Mouse (Mus musculus) neural tube, embryonic 12.5 days (tissue): ENCODE results near the gene Id1. TPM values are rescaled to one million over a fixed set of nuclear protein-coding genes. Genes with fewer than 3 reads are reported as not detected.

Experiments used
- ATAC-seq: fragments of 200-750 bp; cut with Nextera tagmentation; 2 replicates; pipeline ENCODE4 v1.8.0; 2017; ENCODE audit warnings: low read depth, mild to moderate bottlenecking, moderate TSS enrichment, moderate library complexity; ENCODE audit not compliant: low FRiP score
- H3K27ac ChIP-seq: fragments of 300-500 bp; sonication (generic); 2 replicates; pipeline ENCODE4 v1.5.1; 2016
- H3K27me3 ChIP-seq: fragments of 300-500 bp; sonication (generic); replicated peaks from 2 replicates; pipeline ENCODE4 v1.6.1; 2016; ENCODE audit warnings: mild to moderate bottlenecking
- H3K36me3 ChIP-seq: fragments of 300-500 bp; sonication (generic); 2 replicates; pipeline ENCODE4 v1.6.1; 2016; ENCODE audit warnings: mild to moderate bottlenecking
- H3K4me1 ChIP-seq: fragments of 300-500 bp; sonication (generic); 2 replicates; pipeline ENCODE4 v1.6.1; 2016
- H3K4me2 ChIP-seq: fragments of 300-500 bp; sonication (generic); replicated peaks from 2 replicates; pipeline ENCODE4 v1.6.1; 2016; ENCODE audit warnings: mild to moderate bottlenecking
- H3K4me3 ChIP-seq: fragments of 300-500 bp; sonication (generic); 2 replicates; pipeline ENCODE4 v1.5.1; 2016
- H3K9ac ChIP-seq: fragments of 300-500 bp; sonication (generic); 2 replicates; pipeline ENCODE4 v1.6.1; 2016; ENCODE audit warnings: mild to moderate bottlenecking
- H3K9me3 ChIP-seq: fragments of 300-500 bp; sonication (generic); 2 replicates; pipeline ENCODE4 v1.6.1; 2016; ENCODE audit warnings: mild to moderate bottlenecking
- WGBS: fragments of 180-500 bp; shearing (Covaris S2); methylation state at CpG from one replicate; pipeline ENCODE4 v1.1.7; 2016; 5-methylcytosine and 5-hydroxymethylcytosine counted together
- polyA plus RNA-seq: library from polyadenylated mRNA; unstranded; fragments of >200 nt; fragmentation: Nextera tagmentation; extraction: Ambion mirVana; gene quantifications from 2 replicates; pipeline ENCODE4 v1.2.1, GENCODE M21; 2016

Gene Id1
- 103 and 107 TPM in 2 replicates for polyA plus RNA-seq

DNA sequence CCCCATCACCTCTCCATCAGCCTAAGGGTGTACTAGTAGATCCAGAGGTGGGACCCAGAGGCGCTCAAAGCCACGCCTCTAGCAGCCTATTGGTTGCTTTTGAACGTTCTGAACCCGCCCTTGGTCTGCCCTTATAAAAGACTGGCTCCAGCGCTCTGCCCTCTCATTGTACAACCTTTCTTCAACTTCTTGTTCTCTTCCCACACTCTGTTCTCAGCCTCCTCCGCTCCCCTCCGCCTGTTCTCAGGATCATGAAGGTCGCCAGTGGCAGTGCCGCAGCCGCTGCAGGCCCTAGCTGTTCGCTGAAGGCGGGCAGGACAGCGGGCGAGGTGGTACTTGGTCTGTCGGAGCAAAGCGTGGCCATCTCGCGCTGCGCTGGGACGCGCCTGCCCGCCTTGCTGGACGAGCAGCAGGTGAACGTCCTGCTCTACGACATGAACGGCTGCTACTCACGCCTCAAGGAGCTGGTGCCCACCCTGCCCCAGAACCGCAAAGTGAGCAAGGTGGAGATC is at the start of gene Id1:
Gene Id1, plus strand, starts transcription at position 162 of the 512 bp plus-strand sequence.
- Histone ChIP-seq H3K9ac (peak within 1 kb of the TSS; percentile 87), H3K4me2 (peak within 1 kb of the TSS; percentile 92), H3K27ac (peak within 1 kb of the TSS; percentile 64; the same call in 1 of the 2 replicates), H3K4me3 (peak within 1 kb of the TSS; percentile 68), H3K36me3 (no peaks in the 10 kb centered on the region), H3K4me1 (peaks cover 56% of the 10 kb centered on the region), H3K27me3 (no peaks in the 10 kb centered on the region), H3K9me3 (no peaks in the 10 kb centered on the region)
- ATAC-seq, result peak; percentile 66
- WGBS, result under 1% methylated on average over 28 of the region's 28 CpGs

DNA sequence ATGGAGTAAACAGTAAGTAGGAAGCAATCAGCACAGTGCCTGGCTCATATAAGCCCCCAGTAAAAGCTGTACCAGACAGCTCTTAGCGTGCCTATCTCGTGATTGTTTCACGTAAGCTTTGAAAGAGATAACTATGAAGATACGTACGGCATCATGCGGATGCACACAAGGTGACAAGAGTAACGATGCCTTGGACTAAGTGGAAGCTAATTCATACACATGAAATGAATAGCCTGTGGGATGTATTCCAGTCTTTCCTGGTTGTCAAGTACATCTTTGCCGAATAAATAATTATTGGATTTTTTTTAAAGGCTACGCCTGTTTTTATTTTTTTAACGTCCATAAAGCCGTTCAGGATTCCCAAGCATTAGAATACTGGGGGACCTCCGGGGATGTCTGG is 49.7 kb upstream of the Id1 start:
- H3K27ac ChIP-seq, result no peak overlapping the region
- peaks cover 9% of the 10 kb centered on the region; the same call in 1 of the 2 replicates for H3K4me1 ChIP-seq
- H3K9me3 ChIP-seq, result no peaks in the 10 kb centered on the region
- H3K9ac ChIP-seq, result 0 out of 2 replicates have a peak overlapping the region, but pooled peaks have one; percentile 39
- peak overlapping the region; percentile 40 for H3K4me2 ChIP-seq
- 61% methylated on average over 12 of the region's 12 CpGs for WGBS
- ATAC-seq, result peak; percentile 22; the same call in 1 of the 2 replicates
- H3K4me3 ChIP-seq, result 0 out of 2 replicates have a peak overlapping the region, but pooled peaks have one; percentile 40
- no peaks in the 10 kb centered on the region for H3K27me3 ChIP-seq
- H3K36me3 ChIP-seq, result peaks cover 96% of the 10 kb centered on the region

DNA sequence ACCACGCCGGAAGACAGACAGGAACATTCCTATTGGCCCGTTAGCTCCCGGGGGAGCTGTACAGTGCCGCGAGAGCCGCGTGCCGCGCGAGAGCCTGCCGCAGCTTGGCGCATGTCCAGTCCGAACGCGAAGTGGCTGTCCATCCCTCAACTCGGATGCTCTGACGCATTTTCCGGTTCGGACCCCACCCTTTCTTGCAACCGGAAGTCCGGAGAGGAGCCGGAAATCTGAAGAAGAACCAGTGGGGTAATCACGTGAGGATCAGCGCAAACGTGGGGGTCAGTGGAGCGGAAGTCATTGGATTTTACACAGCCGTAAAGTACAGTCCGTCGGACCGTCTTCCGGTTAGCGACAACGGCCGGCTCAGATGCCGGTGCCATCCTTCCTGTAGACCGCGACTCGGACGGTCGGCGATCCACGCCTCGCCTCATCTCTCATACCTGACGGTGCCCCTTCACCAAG is 49.2 kb upstream of the Id1 start, which contains the start of gene Mcts2:
Gene Mcts2, plus strand, starts transcription at position 230 of the 462 bp plus-strand sequence.
- Histone ChIP-seq H3K4me2 (peak within 1 kb of the TSS; percentile 66), H3K9me3 (no peaks in the 10 kb centered on the region), H3K9ac (peak within 1 kb of the TSS; percentile 61), H3K4me3 (peak within 1 kb of the TSS; percentile 40), H3K4me1 (peaks cover 9% of the 10 kb centered on the region; the same call in 1 of the 2 replicates), H3K36me3 (peaks cover 91% of the 10 kb centered on the region), H3K27ac (no peak within 1 kb of the TSS), H3K27me3 (no peaks in the 10 kb centered on the region)
- ATAC-seq, result peak; percentile 96
- 52% methylated on average over 45 of the region's 45 CpGs for WGBS

- no peak for ATAC-seq
- Histone ChIP-seq H3K9ac (no peak overlapping the region), H3K4me1 (peaks cover 15% of the 10 kb centered on the region), H3K27ac (no peak overlapping the region), H3K4me2 (no peak overlapping the region), H3K36me3 (peaks cover 63% of the 10 kb centered on the region), H3K9me3 (no peaks in the 10 kb centered on the region), H3K4me3 (no peak overlapping the region), H3K27me3 (no peaks in the 10 kb centered on the region)
- WGBS, result 81% methylated on average over 7 of the region's 7 CpGs
Observed at GRCm38 (mm10) chr2:152691564-152692217, 44.4 kb upstream of the Id1 start.

GRCm38 (mm10) chr2:152693233-152693632 is 42.8 kb upstream of the Id1 start:
- Histone ChIP-seq H3K27ac (no peak overlapping the region), H3K9me3 (no peaks in the 10 kb centered on the region), H3K4me1 (peaks cover 10% of the 10 kb centered on the region), H3K27me3 (no peaks in the 10 kb centered on the region), H3K9ac (0 out of 2 replicates have a peak overlapping the region, but pooled peaks have one; percentile 13), H3K4me2 (peak overlapping the region; percentile 49), H3K36me3 (peaks cover 56% of the 10 kb centered on the region), H3K4me3 (no peak overlapping the region)
- WGBS, result 24% methylated on average over 9 of the region's 9 CpGs
- ATAC-seq, result no peak; the same call in 1 of the 2 replicates

DNA sequence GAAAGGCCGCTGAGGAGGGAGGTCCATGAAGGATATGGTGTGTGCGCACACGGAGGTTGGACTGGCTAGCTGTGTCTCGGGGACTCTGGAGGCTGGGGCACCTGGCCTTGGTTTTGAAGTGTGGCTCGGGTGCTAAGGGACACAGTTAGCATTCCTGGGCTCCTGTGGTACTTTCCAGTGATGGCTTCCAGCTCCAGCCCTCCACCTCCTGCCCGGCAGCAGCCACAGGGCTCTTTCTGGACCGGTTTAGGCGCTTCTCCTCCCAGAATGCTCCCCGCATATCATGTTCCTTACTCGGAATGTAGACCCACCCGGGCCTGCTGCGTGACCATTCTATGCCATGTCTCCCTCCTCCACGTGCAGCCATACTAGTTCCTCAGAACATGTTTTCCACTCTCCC is 42.3 kb upstream of the Id1 start:
- WGBS, result 94% methylated on average over 13 of the region's 13 CpGs
- Histone ChIP-seq H3K4me2 (peak overlapping the region; percentile 49), H3K36me3 (peaks cover 56% of the 10 kb centered on the region), H3K9me3 (no peaks in the 10 kb centered on the region), H3K4me1 (peaks cover 7% of the 10 kb centered on the region), H3K9ac (peak overlapping the region; percentile 13; the same call in 1 of the 2 replicates), H3K4me3 (no peak overlapping the region), H3K27ac (no peak overlapping the region), H3K27me3 (no peaks in the 10 kb centered on the region)
- ATAC-seq, result no peak

DNA sequence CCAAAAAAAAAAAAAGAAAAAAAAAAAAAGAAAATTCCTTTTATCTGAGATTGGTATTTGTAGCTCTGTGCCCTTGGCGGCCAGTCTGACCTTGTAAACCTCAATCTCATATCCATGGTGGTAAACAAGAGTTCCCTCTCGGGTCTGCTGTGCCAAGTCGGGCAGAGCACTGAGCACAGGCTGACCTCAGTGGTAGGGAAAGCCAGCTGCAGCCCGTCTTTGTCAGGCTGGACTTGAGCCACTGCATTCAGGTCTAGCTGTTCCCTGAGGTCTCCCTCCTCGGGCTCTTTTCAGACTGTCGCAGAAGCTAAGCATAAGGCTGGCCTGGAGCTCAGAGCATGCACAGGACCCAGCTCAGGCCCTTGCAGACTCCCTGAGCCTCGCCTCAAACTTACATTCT is 41.3 kb upstream of the Id1 start:
- WGBS, result 80% methylated on average over 7 of the region's 7 CpGs
- H3K36me3 ChIP-seq, result peaks cover 56% of the 10 kb centered on the region

DNA sequence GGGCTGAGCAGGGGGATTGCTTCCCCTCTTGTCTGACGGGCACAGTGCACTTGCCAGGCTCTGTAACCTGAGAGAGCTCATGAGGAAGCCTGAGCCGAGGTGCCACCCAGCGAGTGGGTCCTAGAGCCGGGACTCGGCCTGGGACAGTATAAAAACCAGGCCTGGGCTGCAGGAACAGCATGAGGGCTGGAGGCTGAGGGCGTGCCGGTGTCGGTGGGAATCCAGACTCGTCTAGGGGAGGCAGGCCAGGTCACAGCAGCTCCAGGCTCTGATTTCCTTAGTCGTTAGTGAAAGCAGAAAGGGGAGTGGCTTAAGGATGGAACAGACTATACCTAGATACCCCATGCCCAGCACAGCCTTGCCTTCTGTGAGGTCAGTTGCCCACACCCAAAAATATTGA is 40.0 kb upstream of the Id1 start:
- Histone ChIP-seq H3K9me3 (no peaks in the 10 kb centered on the region), H3K27me3 (no peaks in the 10 kb centered on the region), H3K27ac (0 out of 2 replicates have a peak overlapping the region, but pooled peaks have one; percentile 2), H3K4me1 (peaks cover 7% of the 10 kb centered on the region), H3K9ac (peak overlapping the region; percentile 26; the same call in 1 of the 2 replicates), H3K4me2 (no peak overlapping the region), H3K36me3 (peaks cover 56% of the 10 kb centered on the region), H3K4me3 (no peak overlapping the region)
- WGBS, result 72% methylated on average over 10 of the region's 10 CpGs
- no peak for ATAC-seq

More for the DNA sequence above, 41.3 kb upstream of the Id1 start:
- Histone ChIP-seq H3K4me1 (peaks cover 7% of the 10 kb centered on the region), H3K4me3 (no peak overlapping the region), H3K9me3 (no peaks in the 10 kb centered on the region), H3K27ac (no peak overlapping the region), H3K9ac (no peak overlapping the region), H3K4me2 (no peak overlapping the region), H3K27me3 (no peaks in the 10 kb centered on the region)
- ATAC-seq, result no peak

DNA sequence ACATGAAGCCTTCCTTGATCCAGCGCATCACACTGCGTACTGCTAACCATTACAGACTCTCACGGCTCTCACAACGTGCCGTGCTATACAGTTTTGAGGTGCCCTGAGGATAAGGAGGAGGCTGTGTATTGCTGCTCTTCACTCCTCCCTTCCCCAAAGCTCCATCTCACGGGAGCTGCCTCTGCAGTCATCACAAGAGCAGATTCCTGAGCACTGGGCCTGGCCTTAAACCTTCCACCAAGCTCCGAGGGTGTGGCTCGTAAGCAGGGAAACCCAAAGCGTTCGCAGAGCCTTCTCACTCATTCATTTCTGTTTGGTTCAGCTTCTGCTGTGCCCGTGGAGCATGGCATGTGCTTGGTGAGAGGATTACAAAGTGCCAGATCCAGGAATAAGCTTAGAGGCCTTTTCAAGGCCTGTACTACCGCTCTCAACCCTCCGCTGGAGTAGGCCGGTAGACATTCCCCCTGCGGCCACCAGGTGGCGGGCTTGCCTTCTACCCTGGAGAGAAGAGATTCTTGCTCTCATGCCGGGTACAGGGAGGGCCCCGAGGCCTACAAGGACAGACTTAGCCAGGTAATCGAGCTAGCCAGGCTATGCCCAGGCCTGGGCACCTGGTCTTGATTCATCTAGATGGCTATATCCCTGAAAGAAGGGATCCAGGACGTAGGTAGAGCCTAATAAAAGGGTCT is 39.4 kb upstream of the Id1 start:
- Histone ChIP-seq H3K4me3 (no peak overlapping the region), H3K9me3 (no peaks in the 10 kb centered on the region), H3K4me2 (0 out of 2 replicates have a peak overlapping the region, but pooled peaks have one; percentile 5), H3K27ac (0 out of 2 replicates have a peak overlapping the region, but pooled peaks have one; percentile 2), H3K9ac (peak overlapping the region; percentile 51), H3K27me3 (no peaks in the 10 kb centered on the region), H3K36me3 (peaks cover 62% of the 10 kb centered on the region), H3K4me1 (peaks cover 7% of the 10 kb centered on the region)
- WGBS, result 44% methylated on average over 20 of the region's 20 CpGs
- ATAC-seq, result peak; percentile 29; the same call in 1 of the 2 replicates

DNA sequence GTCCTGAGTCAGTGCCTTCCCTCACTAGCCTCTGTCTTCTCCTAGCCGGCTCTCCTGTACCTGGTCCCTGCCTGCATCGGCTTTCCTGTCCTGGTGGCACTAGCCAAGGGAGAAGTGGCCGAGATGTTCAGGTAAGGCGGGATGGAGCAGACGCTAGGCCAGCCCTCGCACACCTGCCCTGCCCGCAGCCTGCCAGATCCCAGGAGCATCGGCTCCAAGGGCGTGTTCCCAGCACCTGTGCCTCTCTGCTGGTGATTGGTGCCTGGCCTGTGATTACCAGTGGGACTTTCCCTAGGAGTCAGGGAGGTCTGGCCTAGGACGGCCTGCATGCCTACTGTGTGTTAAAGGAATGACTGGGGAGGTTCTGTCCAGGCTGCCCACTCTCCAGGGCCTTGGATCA is 35.9 kb upstream of the Id1 start:
- no peaks in the 10 kb centered on the region for H3K27me3 ChIP-seq
- 96% methylated on average over 10 of the region's 10 CpGs for WGBS
- no peak overlapping the region for H3K27ac ChIP-seq
- H3K4me2 ChIP-seq, result no peak overlapping the region
- H3K36me3 ChIP-seq, result peaks cover 91% of the 10 kb centered on the region
- peaks cover 5% of the 10 kb centered on the region for H3K4me1 ChIP-seq
- H3K4me3 ChIP-seq, result no peak overlapping the region
- no peaks in the 10 kb centered on the region for H3K9me3 ChIP-seq
- no peak for ATAC-seq
- no peak overlapping the region for H3K9ac ChIP-seq

- H3K9ac ChIP-seq, result no peak overlapping the region
- H3K4me1 ChIP-seq, result peaks cover 10% of the 10 kb centered on the region
- no peak for ATAC-seq
- H3K27me3 ChIP-seq, result no peaks in the 10 kb centered on the region
- H3K4me2 ChIP-seq, result no peak overlapping the region
- peaks cover 90% of the 10 kb centered on the region for H3K36me3 ChIP-seq
- H3K4me3 ChIP-seq, result no peak overlapping the region
- no peak overlapping the region for H3K27ac ChIP-seq
- H3K9me3 ChIP-seq, result no peaks in the 10 kb centered on the region
- WGBS, result 95% methylated on average over 8 of the region's 8 CpGs
Observed at GRCm38 (mm10) chr2:152700725-152701124, 35.3 kb upstream of the Id1 start.
